Mouse (Mus musculus) liver, postnatal 0 days (tissue): ENCODE measurements around the gene Entpd5.

Source experiments
- CTCF ChIP-seq: sonication (generic); IDR thresholded peaks from 2 replicates; pipeline ENCODE4 v1.5.1; 2016; ENCODE audit warnings: antibody characterized with exemption, low read depth
- EP300 ChIP-seq: IDR thresholded peaks from 2 replicates; pipeline ENCODE4 v1.6.1; 2016; ENCODE audit warnings: antibody characterized with exemption, low read depth, mild to moderate bottlenecking

GRCm38 (mm10) chr12:84382369-84382768, 26.5 kb downstream of the Entpd5 start:
- TF ChIP-seq CTCF, result no peak
- no peak for TF ChIP-seq EP300
